Mouse (Mus musculus) megakaryocyte, embryonic 14.5 days (primary cell): ENCODE measurements around the gene Ap1s1. TPM values are rescaled to one million over a fixed set of nuclear protein-coding genes. Genes with fewer than 3 reads are reported as not detected.

Experiments
- H3K27me3 ChIP-seq: replicated peaks from 2 replicates; pipeline ENCODE3; 2012; ENCODE audit warnings: inconsistent platforms
- H3K36me3 ChIP-seq: replicated peaks from 2 replicates; pipeline ENCODE3; 2012; ENCODE audit warnings: low read length, inconsistent platforms, mixed read lengths
- H3K4me1 ChIP-seq: 2 replicates; pipeline ENCODE4 v1.6.1; 2012; ENCODE audit warnings: inconsistent platforms
- H3K4me3 ChIP-seq: replicated peaks from 2 replicates; pipeline ENCODE3; 2012; ENCODE audit warnings: moderate library complexity, mild to moderate bottlenecking, inconsistent platforms
- H3K9me3 ChIP-seq: 2 replicates; pipeline ENCODE4 v1.6.1; 2012; ENCODE audit warnings: inconsistent platforms
- FLI1 ChIP-seq: IDR thresholded peaks from 2 replicates; pipeline ENCODE4 v1.6.1; 2012; ENCODE audit warnings: low read length, inconsistent platforms, mixed read lengths
- GATA1 ChIP-seq: IDR thresholded peaks from 3 replicates; pipeline ENCODE4 v1.6.1; 2012; ENCODE audit warnings: mixed read lengths, low read length, inconsistent platforms, borderline replicate concordance
- polyA plus RNA-seq: library from polyadenylated mRNA; stranded (reverse); fragments of >175 nt; gene quantifications from 2 replicates; pipeline ENCODE4 v1.2.3, GENCODE M21; 2012; ENCODE audit warnings: low replicate concordance; ENCODE audit not compliant: insufficient read depth

The Ap1s1 gene
- polyA plus RNA-seq, 1 experiment: 253 TPM

- Histone ChIP-seq H3K36me3 (peaks cover 21% of the 10 kb centered on the region), H3K27me3 (peaks cover 16% of the 10 kb centered on the region), H3K4me3 (no peak overlapping the region), H3K9me3 (no peaks in the 10 kb centered on the region), H3K4me1 (peaks cover 63% of the 10 kb centered on the region)
- TF ChIP-seq GATA1: no peak
- TF ChIP-seq FLI1: no peak
These were observed 20.0 kb upstream of the Ap1s1 start for GRCm38 (mm10) chr5:137065923-137066322.

DNA sequence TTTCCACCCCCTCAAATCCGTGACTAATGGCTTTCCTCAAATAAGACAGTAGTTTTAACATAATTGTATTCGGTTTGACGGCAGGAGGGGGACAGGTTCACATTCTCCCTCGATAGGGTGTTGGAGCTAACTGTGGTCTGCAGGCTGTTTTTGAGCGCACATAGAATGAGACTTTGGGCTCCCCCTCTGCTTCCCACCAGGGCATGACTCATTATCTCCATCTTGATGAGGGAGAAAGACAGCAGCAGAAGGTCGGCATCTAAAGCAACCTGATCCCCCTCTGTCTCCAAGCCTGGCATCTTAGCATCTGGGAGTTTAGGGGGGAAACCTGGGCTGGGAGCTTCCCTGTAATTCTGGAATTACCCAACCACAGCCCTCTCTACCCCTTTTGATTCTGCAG is 19.5 kb upstream of the Ap1s1 start:
- Histone ChIP-seq H3K36me3 (peaks cover 21% of the 10 kb centered on the region), H3K4me1 (peaks cover 60% of the 10 kb centered on the region), H3K9me3 (no peaks in the 10 kb centered on the region), H3K27me3 (peaks cover 14% of the 10 kb centered on the region), H3K4me3 (no peak overlapping the region)
- TF ChIP-seq FLI1 (no peak), GATA1 (no peak)

- H3K36me3 ChIP-seq: peaks cover 20% of the 10 kb centered on the region
- H3K4me3 ChIP-seq: peak overlapping the region; percentile 10
- TF ChIP-seq FLI1: no peak
- no peak for TF ChIP-seq GATA1
These were observed 16.7 kb upstream of the Ap1s1 start for GRCm38 (mm10) chr5:137062601-137063000.

DNA sequence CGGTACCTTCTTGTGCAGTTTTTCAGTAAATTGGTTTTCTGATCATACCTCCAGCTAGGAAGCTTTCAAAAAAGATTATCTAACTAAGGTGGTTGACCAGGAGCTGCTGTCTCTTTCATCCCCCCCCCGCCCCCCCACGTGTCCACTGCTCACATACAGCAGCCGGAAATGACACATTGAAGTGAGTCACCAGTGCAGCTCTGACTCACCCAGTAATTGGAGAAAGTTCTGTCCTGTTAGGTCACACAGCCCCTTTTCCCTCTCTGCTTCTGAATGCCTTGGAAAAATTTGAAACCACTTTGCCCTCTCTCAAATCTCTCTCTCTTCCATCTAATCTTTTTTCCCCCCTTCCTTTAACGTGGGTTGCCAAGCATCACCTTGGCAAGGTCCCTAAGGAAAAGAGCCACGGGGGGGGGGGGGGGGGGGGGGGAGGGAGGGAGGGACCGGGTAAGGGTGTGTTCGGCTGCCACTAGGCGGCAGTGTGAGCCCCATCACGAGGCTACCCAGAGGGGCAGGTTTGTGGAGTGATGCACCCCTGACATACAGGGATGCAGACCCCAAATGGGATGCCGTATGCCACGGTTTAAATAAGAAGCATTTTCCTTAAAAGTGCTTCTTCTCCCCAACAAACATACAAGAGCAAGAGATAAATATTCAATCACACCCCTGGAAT is 16.0 kb upstream of the Ap1s1 start:
- no peak for TF ChIP-seq FLI1
- TF ChIP-seq GATA1: no peak
- no peaks in the 10 kb centered on the region for H3K9me3 ChIP-seq
- H3K36me3 ChIP-seq: peaks cover 15% of the 10 kb centered on the region
- peaks cover 39% of the 10 kb centered on the region for H3K4me1 ChIP-seq
- peaks cover 12% of the 10 kb centered on the region for H3K27me3 ChIP-seq
- peak overlapping the region; percentile 81 for H3K4me3 ChIP-seq

More at GRCm38 (mm10) chr5:137062601-137063000, 16.7 kb upstream of the Ap1s1 start:
- Histone ChIP-seq H3K9me3 (no peaks in the 10 kb centered on the region), H3K27me3 (peaks cover 13% of the 10 kb centered on the region), H3K4me1 (peaks cover 45% of the 10 kb centered on the region)

DNA sequence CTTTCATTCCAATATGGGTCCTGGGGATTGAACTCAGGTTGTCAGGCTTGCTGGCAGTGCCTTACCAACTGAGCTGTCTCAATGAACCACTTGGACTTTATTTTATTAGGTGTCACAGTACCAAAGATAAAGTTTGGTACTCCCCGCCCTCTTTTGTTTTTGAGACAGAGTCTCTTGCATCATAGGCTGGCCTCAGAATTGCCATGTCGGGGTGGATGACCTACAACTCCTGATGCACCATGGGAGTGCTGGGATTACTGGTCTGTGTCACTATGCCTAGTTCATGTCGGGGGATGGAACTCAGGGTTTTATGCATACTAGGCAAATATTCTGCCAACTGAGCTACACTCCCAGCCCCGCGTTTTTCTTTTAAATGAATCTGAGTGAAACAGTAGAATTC is 8.9 kb upstream of the Ap1s1 start:
- Histone ChIP-seq H3K4me1 (peaks cover 28% of the 10 kb centered on the region), H3K4me3 (no peak overlapping the region), H3K36me3 (no peaks in the 10 kb centered on the region), H3K9me3 (peaks cover 5% of the 10 kb centered on the region; the same call in 1 of the 2 replicates), H3K27me3 (peaks cover 6% of the 10 kb centered on the region)
- TF ChIP-seq GATA1 (no peak), FLI1 (no peak)

DNA sequence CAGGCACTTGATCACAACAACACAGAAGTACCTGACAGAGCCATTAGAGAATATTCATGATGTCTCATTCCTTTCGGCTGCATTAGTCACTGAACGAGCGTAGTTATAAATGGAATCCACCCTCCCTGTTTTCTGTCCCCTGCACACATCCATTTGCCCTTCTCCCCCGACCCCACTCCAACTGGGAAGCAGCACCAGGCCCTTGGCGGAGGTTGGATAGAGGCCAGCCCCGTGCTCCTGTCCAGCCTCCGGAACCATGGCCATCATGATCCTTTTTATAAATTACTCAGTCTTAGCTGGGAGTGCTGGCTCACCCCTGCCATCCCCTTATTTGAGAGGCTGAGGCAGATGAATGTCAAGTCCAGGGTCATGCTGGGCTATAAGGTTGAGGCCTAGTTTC is 8.4 kb upstream of the Ap1s1 start:
- peaks cover 29% of the 10 kb centered on the region for H3K4me1 ChIP-seq
- no peaks in the 10 kb centered on the region for H3K36me3 ChIP-seq
- H3K4me3 ChIP-seq: no peak overlapping the region
- TF ChIP-seq GATA1: no peak
- TF ChIP-seq FLI1: no peak
- H3K27me3 ChIP-seq: peaks cover 6% of the 10 kb centered on the region
- H3K9me3 ChIP-seq: peaks cover 5% of the 10 kb centered on the region; the same call in 1 of the 2 replicates

- Histone ChIP-seq H3K4me3 (peak overlapping the region; percentile 18), H3K27me3 (peaks cover 6% of the 10 kb centered on the region), H3K9me3 (peaks cover 5% of the 10 kb centered on the region; the same call in 1 of the 2 replicates), H3K36me3 (no peaks in the 10 kb centered on the region), H3K4me1 (peaks cover 41% of the 10 kb centered on the region)
- TF ChIP-seq FLI1 (no peak), GATA1 (no peak)
These were observed 6.1 kb upstream of the Ap1s1 start for GRCm38 (mm10) chr5:137051914-137052505.

DNA sequence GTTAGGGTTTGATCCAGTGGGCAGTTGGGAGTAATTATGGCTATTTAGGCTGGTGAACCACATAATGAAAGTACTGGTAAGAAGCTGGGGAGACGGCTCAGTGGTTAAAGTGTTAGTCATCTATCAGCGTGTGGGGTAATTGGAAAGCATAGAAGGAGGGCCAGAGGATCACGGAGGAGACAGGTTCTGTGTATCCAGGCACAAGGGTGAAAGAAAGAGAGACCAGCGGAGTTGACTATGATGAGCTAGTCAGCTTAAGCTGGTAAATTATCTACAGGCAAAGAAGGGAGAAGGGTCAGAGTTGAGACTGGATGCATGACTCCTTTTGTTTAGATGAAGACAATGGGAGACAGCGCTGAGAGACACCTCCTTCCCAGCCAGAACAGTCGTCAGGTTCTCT is 5.2 kb upstream of the Ap1s1 start:
- peaks cover 5% of the 10 kb centered on the region; the same call in 1 of the 2 replicates for H3K9me3 ChIP-seq
- no peak for TF ChIP-seq GATA1
- TF ChIP-seq FLI1: no peak
- no peaks in the 10 kb centered on the region for H3K36me3 ChIP-seq
- peaks cover 43% of the 10 kb centered on the region for H3K4me1 ChIP-seq
- no peak overlapping the region for H3K4me3 ChIP-seq
- peaks cover 6% of the 10 kb centered on the region for H3K27me3 ChIP-seq

DNA sequence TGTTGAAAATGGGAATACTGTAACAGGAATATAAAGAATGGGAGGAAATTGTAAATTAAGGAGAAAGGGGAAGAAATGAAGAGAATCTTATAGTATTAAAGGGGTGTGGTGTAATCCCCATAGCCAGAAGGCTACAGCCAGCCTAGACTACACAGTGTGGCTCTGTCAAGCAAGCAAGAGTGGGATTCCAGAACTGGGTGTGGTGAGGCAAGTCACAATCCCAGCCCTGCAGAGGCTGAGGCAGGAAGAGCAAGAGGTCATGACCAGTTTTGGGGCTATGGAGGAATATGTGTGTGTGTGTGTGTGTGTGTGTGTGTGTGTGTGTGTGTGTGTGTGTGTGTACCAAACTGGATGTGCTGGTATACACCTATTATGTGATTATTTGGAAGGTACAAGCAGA is 1.1 kb upstream of the Ap1s1 start:
- Histone ChIP-seq H3K27me3 (peaks cover 2% of the 10 kb centered on the region), H3K4me1 (peaks cover 52% of the 10 kb centered on the region), H3K4me3 (no peak overlapping the region), H3K36me3 (peaks cover 20% of the 10 kb centered on the region), H3K9me3 (no peaks in the 10 kb centered on the region)
- TF ChIP-seq FLI1: no peak
- TF ChIP-seq GATA1: no peak

GRCm38 (mm10) chr5:137046324-137046718 is 386 bp upstream of the Ap1s1 start:
- Histone ChIP-seq H3K9me3 (no peaks in the 10 kb centered on the region), H3K36me3 (peaks cover 27% of the 10 kb centered on the region), H3K27me3 (peaks cover 2% of the 10 kb centered on the region), H3K4me3 (peak overlapping the region; percentile 95), H3K4me1 (peaks cover 49% of the 10 kb centered on the region)
- no peak for TF ChIP-seq GATA1
- TF ChIP-seq FLI1: no peak

GRCm38 (mm10) chr5:137043997-137044396 is 1.9 kb downstream of the Ap1s1 start:
- Histone ChIP-seq H3K4me1 (peaks cover 41% of the 10 kb centered on the region), H3K36me3 (peaks cover 48% of the 10 kb centered on the region), H3K27me3 (no peaks in the 10 kb centered on the region), H3K9me3 (no peaks in the 10 kb centered on the region), H3K4me3 (no peak overlapping the region)
- TF ChIP-seq FLI1 (no peak), GATA1 (no peak)
